Mouse (Mus musculus) E14TG2a.4 (cell line): ENCODE results near the gene Egfr.

Source experiments
- H3K27me3 ChIP-seq: 2 replicates; pipeline ENCODE4 v1.6.1; 2014; ENCODE audit warnings: low read length, control low read depth; ENCODE audit not compliant: insufficient read depth
- H3K36me3 ChIP-seq: 2 replicates; pipeline ENCODE4 v1.6.1; 2014; ENCODE audit warnings: low read length, control low read depth; ENCODE audit not compliant: insufficient read depth
- H3K4me1 ChIP-seq: replicated peaks from 2 replicates; pipeline ENCODE4 v1.6.1; 2014; ENCODE audit warnings: low read depth, low read length, control low read depth
- H3K4me3 ChIP-seq: replicated peaks from 2 replicates; pipeline ENCODE4 v1.5.1; 2014; ENCODE audit warnings: mild to moderate bottlenecking, low read length
- H3K9me3 ChIP-seq: 2 replicates; pipeline ENCODE4 v1.6.1; 2014; ENCODE audit warnings: low read length, control low read depth
- CTCF ChIP-seq: conservative IDR thresholded peaks from 2 replicates; pipeline ENCODE4 v1.5.1; 2014; ENCODE audit warnings: low read length
- NANOG ChIP-seq: IDR thresholded peaks from 2 replicates; pipeline ENCODE4 v1.6.1; 2014; ENCODE audit warnings: borderline replicate concordance, low read length, mixed read lengths
- POU5F1 ChIP-seq: IDR thresholded peaks from 2 replicates; pipeline ENCODE4 v1.6.1; 2014; ENCODE audit warnings: low read length, borderline replicate concordance

The Egfr gene

DNA sequence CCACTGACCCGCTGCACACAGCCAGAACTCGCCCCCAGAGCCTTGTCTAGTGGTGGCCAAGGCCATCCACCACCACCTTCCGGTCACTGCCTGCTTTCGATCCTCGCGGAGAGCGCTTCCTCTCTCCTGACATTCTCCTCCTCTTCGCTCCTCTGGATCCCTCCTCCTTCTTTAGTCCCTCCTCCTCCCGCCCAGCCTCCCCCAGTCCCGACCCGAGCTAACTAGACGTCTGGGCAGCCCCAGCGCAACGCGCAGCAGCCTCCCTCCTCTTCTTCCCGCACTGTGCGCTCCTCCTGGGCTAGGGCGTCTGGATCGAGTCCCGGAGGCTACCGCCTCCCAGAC, at the start of gene Egfr:
Gene Egfr, plus strand, starts transcription at position 197 of the 342 bp plus-strand sequence.
- TF ChIP-seq CTCF (no peak), POU5F1 (no peak), NANOG (no peak)

DNA sequence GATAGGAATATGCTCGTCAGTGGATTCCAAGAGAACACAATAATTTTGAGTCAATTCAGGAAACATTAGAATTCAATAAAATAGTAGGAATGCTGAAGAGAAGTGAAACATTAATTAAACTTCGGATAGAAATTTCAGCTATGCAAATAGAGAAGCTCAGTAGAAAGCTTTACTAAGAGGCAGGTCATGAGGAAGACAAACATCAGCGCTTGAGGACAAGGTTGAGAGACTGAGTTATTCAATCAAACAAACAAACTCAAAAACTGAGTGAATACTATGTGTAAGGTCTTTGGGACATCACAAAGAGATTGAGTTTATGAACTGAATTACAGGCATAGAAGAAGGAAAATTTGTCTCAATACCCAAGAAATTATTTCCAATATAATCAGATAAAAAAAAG, 48.8 kb upstream of the Egfr start:
- Histone ChIP-seq H3K9me3 (no peaks in the 10 kb centered on the region), H3K4me1 (no peaks in the 10 kb centered on the region), H3K36me3 (no peaks in the 10 kb centered on the region), H3K27me3 (no peaks in the 10 kb centered on the region), H3K4me3 (no peak overlapping the region)
- no peak for TF ChIP-seq POU5F1
- TF ChIP-seq CTCF = no peak
- TF ChIP-seq NANOG = no peak

More for the DNA sequence above, at the start of gene Egfr:
- Histone ChIP-seq H3K4me3 (peak within 1 kb of the TSS; percentile 89), H3K9me3 (no peaks in the 10 kb centered on the region), H3K36me3 (no peaks in the 10 kb centered on the region), H3K27me3 (peaks cover 46% of the 10 kb centered on the region), H3K4me1 (peaks cover 15% of the 10 kb centered on the region)

GRCm38 (mm10) chr11:16735083-16735644, 16.8 kb upstream of the Egfr start:
- peaks cover 4% of the 10 kb centered on the region for H3K27me3 ChIP-seq
- TF ChIP-seq POU5F1 (no peak), CTCF (no peak), NANOG (no peak)
- no peaks in the 10 kb centered on the region for H3K4me1 ChIP-seq
- no peak overlapping the region for H3K4me3 ChIP-seq
- H3K36me3 ChIP-seq = no peaks in the 10 kb centered on the region
- H3K9me3 ChIP-seq = no peaks in the 10 kb centered on the region

- no peaks in the 10 kb centered on the region for H3K9me3 ChIP-seq
- H3K36me3 ChIP-seq = no peaks in the 10 kb centered on the region
- TF ChIP-seq CTCF = no peak
- TF ChIP-seq NANOG = no peak
- TF ChIP-seq POU5F1 = no peak
- no peak overlapping the region for H3K4me3 ChIP-seq
- H3K27me3 ChIP-seq = peaks cover 4% of the 10 kb centered on the region
- no peaks in the 10 kb centered on the region for H3K4me1 ChIP-seq
Measured at GRCm38 (mm10) chr11:16737323-16737722, 14.7 kb upstream of the Egfr start.

GRCm38 (mm10) chr11:16738691-16739090, 13.3 kb upstream of the Egfr start:
- Histone ChIP-seq H3K36me3 (no peaks in the 10 kb centered on the region), H3K4me3 (no peak overlapping the region), H3K9me3 (no peaks in the 10 kb centered on the region), H3K27me3 (peaks cover 4% of the 10 kb centered on the region), H3K4me1 (no peaks in the 10 kb centered on the region)
- TF ChIP-seq POU5F1 (no peak), NANOG (no peak), CTCF (no peak)

- Histone ChIP-seq H3K36me3 (no peaks in the 10 kb centered on the region), H3K27me3 (peaks cover 4% of the 10 kb centered on the region), H3K4me3 (no peak overlapping the region), H3K9me3 (no peaks in the 10 kb centered on the region), H3K4me1 (no peaks in the 10 kb centered on the region)
- TF ChIP-seq POU5F1 (no peak), CTCF (no peak), NANOG (no peak)
Measured at GRCm38 (mm10) chr11:16739155-16739554, 12.8 kb upstream of the Egfr start.

GRCm38 (mm10) chr11:16740691-16741611, 11.1 kb upstream of the Egfr start:
- no peaks in the 10 kb centered on the region for H3K4me1 ChIP-seq
- peaks cover 4% of the 10 kb centered on the region for H3K27me3 ChIP-seq
- TF ChIP-seq POU5F1 (no peak), CTCF (no peak), NANOG (no peak)
- no peaks in the 10 kb centered on the region for H3K9me3 ChIP-seq
- H3K36me3 ChIP-seq = no peaks in the 10 kb centered on the region
- no peak overlapping the region for H3K4me3 ChIP-seq

- H3K36me3 ChIP-seq = no peaks in the 10 kb centered on the region
- no peaks in the 10 kb centered on the region for H3K4me1 ChIP-seq
- H3K27me3 ChIP-seq = peaks cover 4% of the 10 kb centered on the region
- no peak overlapping the region for H3K4me3 ChIP-seq
- H3K9me3 ChIP-seq = no peaks in the 10 kb centered on the region
- TF ChIP-seq POU5F1 (no peak), CTCF (no peak), NANOG (no peak)
Measured at GRCm38 (mm10) chr11:16742251-16742650, 9.8 kb upstream of the Egfr start.

DNA sequence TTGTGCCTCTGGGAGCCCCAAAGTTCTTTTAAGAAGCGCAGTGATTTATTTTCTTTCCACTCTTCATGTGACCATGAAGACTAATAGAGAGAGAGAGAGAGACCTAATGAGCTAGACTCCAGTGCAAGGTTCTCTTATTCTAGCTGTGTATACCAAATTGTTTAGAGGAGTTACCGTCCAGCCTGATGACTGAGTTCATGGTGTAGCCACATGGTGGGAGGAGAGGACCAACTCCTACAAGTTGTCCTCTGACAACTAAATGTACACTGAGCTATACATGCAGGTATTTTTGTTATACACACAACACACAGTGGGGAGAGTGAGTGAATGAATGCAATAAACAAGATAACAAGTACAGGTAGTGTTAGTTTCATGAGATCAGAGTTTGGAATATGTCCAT, 9.2 kb upstream of the Egfr start:
- H3K4me1 ChIP-seq = no peaks in the 10 kb centered on the region
- TF ChIP-seq NANOG = no peak
- H3K9me3 ChIP-seq = no peaks in the 10 kb centered on the region
- H3K36me3 ChIP-seq = no peaks in the 10 kb centered on the region
- H3K4me3 ChIP-seq = no peak overlapping the region
- H3K27me3 ChIP-seq = peaks cover 4% of the 10 kb centered on the region
